Mouse (Mus musculus): ENCODE measurements around the gene Sp1. TPM values are rescaled to one million over a fixed set of nuclear protein-coding genes. Genes with fewer than 3 reads are reported as not detected.

The Sp1 gene
- total RNA-seq, 2 experiments from 2014 or later: 23.0 to 25.1 TPM

- peak overlapping the region; percentile 98 for H3K27ac ChIP-seq
- TF ChIP-seq CTCF (IDR thresholded peaks at IDR 0.05): peak; percentile 66
- intact Hi-C loops (cut with DNase I): no loop called here
- H3K4me3 ChIP-seq: peak overlapping the region; percentile 78
- DNase-seq: no peak
These were observed 1.1 kb upstream of the Sp1 start for GRCm38 (mm10) chr15:102404608-102405488.

- intact Hi-C loops (cut with DNase I): no loop called here
- TF ChIP-seq CTCF (IDR thresholded peaks at IDR 0.05): no peak
- Histone ChIP-seq H3K4me3 (peak overlapping the region; percentile 81), H3K27ac (peak overlapping the region; percentile 95)
- DNase-seq: peak; percentile 95
These were observed 411 bp downstream of the Sp1 start for GRCm38 (mm10) chr15:102406196-102406911.

GRCm38 (mm10) chr15:102406912-102407580, 1.1 kb downstream of the Sp1 start:
- peak overlapping the region; percentile 81 for H3K4me3 ChIP-seq
- H3K27ac ChIP-seq: peak overlapping the region; percentile 95
- TF ChIP-seq CTCF (IDR thresholded peaks at IDR 0.05): no peak
- DNase-seq: no peak
- intact Hi-C loops (cut with DNase I): no loop called here

- Histone ChIP-seq H3K27ac (peak overlapping the region; percentile 95), H3K4me3 (peak overlapping the region; percentile 49)
- peak; percentile 26; the same call in 1 of the 2 replicates for TF ChIP-seq CTCF (IDR thresholded peaks at IDR 0.05)
- intact Hi-C loops (cut with DNase I): no loop called here
- no peak for DNase-seq
These were observed 2.0 kb downstream of the Sp1 start for GRCm38 (mm10) chr15:102407681-102408557.

- Histone ChIP-seq H3K4me3 (peak overlapping the region; percentile 49), H3K27ac (peak overlapping the region; percentile 95)
- no peak for DNase-seq
- TF ChIP-seq CTCF (IDR thresholded peaks at IDR 0.05): no peak
- intact Hi-C loops (cut with DNase I): no loop called here
These were observed 2.7 kb downstream of the Sp1 start for GRCm38 (mm10) chr15:102408558-102409130.

GRCm38 (mm10) chr15:102409286-102409685, 3.3 kb downstream of the Sp1 start:
- no peak for DNase-seq
- H3K27ac ChIP-seq: peak overlapping the region; percentile 54
- TF ChIP-seq CTCF (IDR thresholded peaks at IDR 0.05): no peak
- intact Hi-C loops (cut with DNase I): no loop called here
- peak overlapping the region; percentile 49 for H3K4me3 ChIP-seq

- Histone ChIP-seq H3K4me3 (peak overlapping the region; percentile 49), H3K27ac (peak overlapping the region; percentile 54; the same call in 1 of the 2 replicates)
- intact Hi-C loops (cut with DNase I): no loop called here
- no peak for DNase-seq
- no peak for TF ChIP-seq CTCF (IDR thresholded peaks at IDR 0.05)
These were observed 5.1 kb downstream of the Sp1 start for GRCm38 (mm10) chr15:102411077-102411476.

- DNase-seq: no peak
- TF ChIP-seq CTCF (IDR thresholded peaks at IDR 0.05): no peak
- Histone ChIP-seq H3K4me3 (no peak overlapping the region), H3K27ac (peak overlapping the region; percentile 40)
- intact Hi-C loops (cut with DNase I): no loop called here
These were observed 7.7 kb downstream of the Sp1 start for GRCm38 (mm10) chr15:102413687-102414086.

- H3K27ac ChIP-seq: no peak overlapping the region
- TF ChIP-seq CTCF (IDR thresholded peaks at IDR 0.05): no peak
- no peak for DNase-seq
- intact Hi-C loops (cut with DNase I): no loop called here
- no peak overlapping the region for H3K4me3 ChIP-seq
These were observed 11.6 kb downstream of the Sp1 start for GRCm38 (mm10) chr15:102417524-102417923.

- intact Hi-C loops (cut with DNase I): loop anchor here (2.0 kb wide), 1 partner anchor 40 kb away; no protein-coding TSS in a partner anchor
- no peak for TF ChIP-seq CTCF (IDR thresholded peaks at IDR 0.05)
- Histone ChIP-seq H3K4me3 (no peak overlapping the region), H3K27ac (peak overlapping the region; percentile 55)
- no peak for DNase-seq
These were observed 15.0 kb downstream of the Sp1 start for GRCm38 (mm10) chr15:102420986-102421385.

GRCm38 (mm10) chr15:102421437-102421836, 15.5 kb downstream of the Sp1 start:
- no peak for DNase-seq
- intact Hi-C loops (cut with DNase I): loop anchor here (2.0 kb wide), 1 partner anchor 41 kb away; no protein-coding TSS in a partner anchor
- Histone ChIP-seq H3K27ac (peak overlapping the region; percentile 55), H3K4me3 (no peak overlapping the region)
- peak; percentile 82 for TF ChIP-seq CTCF (IDR thresholded peaks at IDR 0.05)

All from gastrocnemius, adult 2 months (tissue).